Mouse (Mus musculus) liver, adult 2 months (tissue): ENCODE results near the gene Irs4.

ENCODE experiments used
- CTCF ChIP-seq: fragments of 200-500 bp; IDR thresholded peaks from 2 replicates; pipeline ENCODE4 v1.5.1; 2011; ENCODE audit warnings: low read depth, low read length, control low read depth
- POLR2A ChIP-seq: fragments of 200-500 bp; IDR thresholded peaks from 2 replicates; pipeline ENCODE4 v1.6.1; 2011; ENCODE audit warnings: low read length, control low read depth; ENCODE audit not compliant: insufficient read depth; ENCODE audit errors: extremely low read depth

DNA sequence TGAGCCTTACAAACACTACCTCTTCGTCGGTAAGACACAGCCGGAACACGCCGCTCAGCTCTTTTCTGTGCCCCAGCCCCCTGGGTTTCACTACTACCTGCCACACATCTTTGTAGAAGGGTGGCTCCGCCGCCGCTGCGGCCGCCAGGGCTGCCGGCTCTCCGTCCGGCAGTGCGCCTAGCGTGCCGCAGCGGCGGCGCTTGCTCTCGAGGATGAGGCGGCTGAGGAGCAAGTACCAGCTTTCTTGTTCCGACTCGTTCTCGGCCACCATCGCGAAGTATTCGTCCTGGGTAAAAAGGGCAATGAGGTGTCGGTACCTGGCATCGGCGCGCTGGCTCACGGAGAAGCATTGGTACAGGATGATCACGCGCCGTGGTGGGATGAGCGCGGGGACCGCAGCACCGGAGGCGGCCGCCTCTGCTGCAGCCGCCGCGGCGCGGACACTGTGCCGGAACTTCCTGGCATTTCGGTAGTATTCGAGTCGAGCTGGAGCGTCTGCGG lies 622 bp downstream of the Irs4 start:
- no peak for TF ChIP-seq CTCF
- no peak for TF ChIP-seq POLR2A
